Mouse (Mus musculus): ENCODE results near the gene Man2b1. TPM values are rescaled to one million over a fixed set of nuclear protein-coding genes. Genes with fewer than 3 reads are reported as not detected.

Gene Man2b1
- polyA plus RNA-seq (2014; fragmentation: Nextera tagmentation; extraction: Ambion mirVana) = 16.7 and 16.9 TPM in 2 replicates

DNA sequence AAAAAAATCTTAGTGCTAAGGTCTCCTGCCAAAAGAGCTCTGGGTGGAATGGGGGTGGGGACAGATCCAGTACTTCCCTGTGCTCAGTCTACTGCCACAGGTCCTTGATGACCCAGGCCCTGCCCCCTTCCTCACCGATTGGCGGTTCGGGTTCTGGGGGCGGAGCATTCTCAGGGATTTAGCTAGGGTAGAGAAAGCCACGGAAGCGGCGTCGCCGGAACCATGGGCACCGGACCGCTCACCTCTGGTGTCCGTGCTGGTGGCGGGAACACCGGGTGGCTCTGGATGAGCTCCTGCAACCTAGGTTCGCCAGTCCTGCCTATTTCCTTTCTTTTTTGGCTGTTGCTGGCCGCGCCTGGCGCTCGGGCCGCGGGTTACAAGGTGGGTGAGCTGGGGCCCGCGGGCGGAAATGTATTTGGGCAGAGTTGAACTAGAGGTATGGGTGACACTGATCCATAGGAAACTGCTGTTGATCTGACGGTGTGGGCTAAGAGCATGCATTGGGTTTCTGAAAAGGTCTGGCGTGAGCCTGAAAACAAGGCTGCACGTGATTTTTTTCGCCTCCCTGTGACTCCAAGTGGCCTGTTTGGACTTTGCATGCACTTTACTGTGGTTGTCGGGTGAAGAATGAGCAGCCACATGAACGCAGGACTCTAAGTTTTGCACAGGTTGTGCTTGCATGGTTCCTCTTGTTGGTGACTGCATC, at the start of gene Man2b1:
Gene Man2b1 (plus strand): TSS at position 163 of the 706 bp plus-strand sequence.
- H3K27me3 ChIP-seq (ENCODE audit: control insufficient read depth, insufficient read depth, low read length) = no peaks in the 10 kb centered on the region
- DNase-seq (ENCODE audit: low spot score) (peak; percentile 77), ATAC-seq (ENCODE audit: low FRiP score) (peak; percentile 73)
- H3K9me3 ChIP-seq (ENCODE audit: control insufficient read depth, low read length) = no peaks in the 10 kb centered on the region
- H3K27ac ChIP-seq (ENCODE audit: low read depth, low read length) = no peak within 1 kb of the TSS
- H3K4me2 ChIP-seq (replicated peaks; ENCODE audit: low read depth, low read length) = peak within 1 kb of the TSS; percentile 83
- H3K4me3 ChIP-seq (ENCODE audit: low read depth, low read length) = peak within 1 kb of the TSS; percentile 49
- WGBS = 2% methylated on average over 30 of the region's 30 CpGs
- H3K4me1 ChIP-seq (replicated peaks; ENCODE audit: control insufficient read depth, insufficient read depth, low read length) = peaks cover 3% of the 10 kb centered on the region; the same call in 1 of the 2 replicates
- no peaks in the 10 kb centered on the region for H3K36me3 ChIP-seq (ENCODE audit: control insufficient read depth, insufficient read depth, low read length)
- H3K9ac ChIP-seq (ENCODE audit: low read depth, low read length) = peak within 1 kb of the TSS; percentile 49

DNA sequence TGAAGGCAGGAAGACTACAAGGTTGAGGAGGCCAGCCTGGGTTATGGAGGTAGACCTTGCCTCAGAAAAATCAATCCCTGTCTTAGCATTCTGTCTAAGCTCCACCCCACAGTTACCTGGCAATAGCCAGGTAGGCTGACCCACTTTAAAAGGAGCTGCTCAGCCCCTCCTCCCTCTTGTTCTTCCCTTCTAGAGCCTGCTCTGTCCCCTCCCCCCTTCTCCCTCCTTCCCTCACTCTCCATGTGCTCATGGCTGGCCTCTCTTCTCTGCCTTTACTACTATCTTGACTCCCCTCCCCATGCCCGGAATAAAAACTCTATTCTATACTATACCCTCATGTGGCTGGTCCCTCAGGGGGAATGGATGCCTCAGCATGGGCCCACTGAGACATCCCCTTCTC, 49.2 kb upstream of the Man2b1 start:
- no peak overlapping the region for H3K4me3 ChIP-seq (ENCODE audit: low read depth, low read length)
- peaks cover 8% of the 10 kb centered on the region; the same call in 1 of the 2 replicates for H3K4me1 ChIP-seq (replicated peaks; ENCODE audit: control insufficient read depth, insufficient read depth, low read length)
- no peak for ATAC-seq (ENCODE audit: low FRiP score)
- no peaks in the 10 kb centered on the region for H3K27me3 ChIP-seq (ENCODE audit: control insufficient read depth, insufficient read depth, low read length)
- no peaks in the 10 kb centered on the region for H3K9me3 ChIP-seq (ENCODE audit: control insufficient read depth, low read length)
- 0 out of 2 replicates have a peak, but pooled peaks cover 5% of the 10 kb centered on the region for H3K36me3 ChIP-seq (ENCODE audit: control insufficient read depth, insufficient read depth, low read length)
- no peak overlapping the region for H3K4me2 ChIP-seq (replicated peaks; ENCODE audit: low read depth, low read length)
- H3K27ac ChIP-seq (ENCODE audit: low read depth, low read length) = no peak overlapping the region
- no peak for DNase-seq (ENCODE audit: low spot score)
- 60% methylated on average over 1 of the region's 1 CpGs for WGBS
- H3K9ac ChIP-seq (ENCODE audit: low read depth, low read length) = no peak overlapping the region

DNA sequence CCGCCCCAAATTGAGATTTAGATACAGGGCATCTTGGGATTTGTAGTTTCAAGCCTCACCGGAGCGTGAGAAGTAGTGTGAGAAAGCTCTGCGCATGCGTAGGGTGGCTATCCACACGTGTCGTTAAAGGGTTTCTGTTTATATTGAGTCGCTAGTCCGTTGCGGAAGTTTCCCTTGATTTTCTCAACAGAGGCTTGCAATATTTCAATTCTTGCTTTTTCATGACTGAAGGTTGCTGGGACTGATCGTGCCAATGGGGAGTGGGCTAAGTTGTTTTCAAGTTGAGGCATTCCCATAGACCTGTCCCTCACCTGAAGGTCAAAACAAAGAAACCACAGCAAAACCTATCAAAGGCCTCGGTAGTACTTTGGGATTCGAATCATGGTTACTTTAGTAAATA, 48.3 kb upstream of the Man2b1 start:
- Histone ChIP-seq H3K9ac (ENCODE audit: low read depth, low read length) (no peak overlapping the region), H3K27ac (ENCODE audit: low read depth, low read length) (no peak overlapping the region), H3K27me3 (ENCODE audit: control insufficient read depth, insufficient read depth, low read length) (no peaks in the 10 kb centered on the region), H3K4me1 (replicated peaks; ENCODE audit: control insufficient read depth, insufficient read depth, low read length) (peaks cover 6% of the 10 kb centered on the region; the same call in 1 of the 2 replicates), H3K4me2 (replicated peaks; ENCODE audit: low read depth, low read length) (peak overlapping the region; percentile 89), H3K36me3 (ENCODE audit: control insufficient read depth, insufficient read depth, low read length) (0 out of 2 replicates have a peak, but pooled peaks cover 2% of the 10 kb centered on the region), H3K4me3 (ENCODE audit: low read depth, low read length) (peak overlapping the region; percentile 79; the same call in 1 of the 2 replicates), H3K9me3 (ENCODE audit: control insufficient read depth, low read length) (no peaks in the 10 kb centered on the region)
- 4% methylated on average over 13 of the region's 13 CpGs for WGBS
- ATAC-seq (ENCODE audit: low FRiP score) = no peak
- peak; percentile 80 for DNase-seq (ENCODE audit: low spot score)

DNA sequence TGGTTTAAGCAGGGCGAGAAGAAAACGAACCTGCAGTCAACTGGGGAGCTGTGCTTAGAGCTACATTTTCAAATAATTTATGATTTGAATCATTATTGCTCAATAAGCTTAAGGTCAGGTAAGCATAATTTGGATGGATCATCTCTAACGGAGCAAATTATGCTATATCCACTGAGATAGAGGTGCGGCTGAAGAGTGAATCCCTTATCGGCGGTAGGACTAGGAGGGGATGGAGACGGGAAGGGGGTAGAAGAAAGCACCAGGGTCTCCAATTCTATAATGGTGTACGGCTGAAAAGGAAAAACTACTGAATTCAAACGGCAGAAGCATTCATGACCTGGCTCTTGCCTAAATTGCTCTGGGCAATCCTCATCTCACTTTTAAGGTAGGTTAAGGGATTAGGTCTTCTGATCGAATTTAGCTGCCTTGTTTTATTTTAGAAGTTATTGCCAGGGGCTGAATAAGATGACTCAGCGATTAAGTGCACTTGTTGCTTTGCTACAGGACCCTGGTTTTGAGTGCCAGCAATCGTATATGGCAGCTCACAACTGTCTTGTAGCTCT, 47.8 kb upstream of the Man2b1 start:
- Histone ChIP-seq H3K9me3 (ENCODE audit: control insufficient read depth, low read length) (no peaks in the 10 kb centered on the region), H3K9ac (ENCODE audit: low read depth, low read length) (peak overlapping the region; percentile 74), H3K27me3 (ENCODE audit: control insufficient read depth, insufficient read depth, low read length) (no peaks in the 10 kb centered on the region), H3K36me3 (ENCODE audit: control insufficient read depth, insufficient read depth, low read length) (0 out of 2 replicates have a peak, but pooled peaks cover 2% of the 10 kb centered on the region), H3K4me3 (ENCODE audit: low read depth, low read length) (peak overlapping the region; percentile 79), H3K4me1 (replicated peaks; ENCODE audit: control insufficient read depth, insufficient read depth, low read length) (peaks cover 6% of the 10 kb centered on the region; the same call in 1 of the 2 replicates), H3K27ac (ENCODE audit: low read depth, low read length) (no peak overlapping the region), H3K4me2 (replicated peaks; ENCODE audit: low read depth, low read length) (peak overlapping the region; percentile 89)
- ATAC-seq (ENCODE audit: low FRiP score) (no peak), DNase-seq (ENCODE audit: low spot score) (no peak)
- WGBS = 8% methylated on average over 12 of the region's 12 CpGs

DNA sequence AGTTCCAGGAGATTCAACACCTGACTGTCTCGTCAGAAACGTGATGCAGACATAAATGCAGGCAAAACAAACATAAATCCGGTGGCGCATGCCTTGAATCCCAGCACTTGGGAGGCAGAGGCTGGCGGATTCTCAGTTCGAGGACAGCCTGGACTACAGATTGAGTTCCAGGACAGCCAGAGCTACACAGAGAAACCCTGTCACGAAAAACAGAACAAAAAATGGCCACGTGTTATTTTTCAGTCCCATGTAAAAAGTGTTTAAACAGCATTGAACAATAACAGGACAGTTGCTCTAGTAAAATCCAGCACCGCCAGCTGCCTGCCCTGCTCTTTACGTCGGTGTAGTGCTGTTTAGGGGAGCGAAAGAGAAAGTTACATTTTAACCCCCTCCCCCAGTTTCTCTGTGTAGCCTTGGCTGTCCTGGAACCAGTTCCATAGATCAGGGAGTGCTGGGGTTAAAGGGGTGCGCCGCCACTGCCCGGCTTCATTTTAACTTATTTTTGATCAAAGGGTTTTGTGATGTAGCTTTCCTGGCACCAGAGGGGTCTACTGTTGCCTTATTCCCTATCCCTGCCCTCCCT, 47.3 kb upstream of the Man2b1 start:
- ATAC-seq (ENCODE audit: low FRiP score) (peak; percentile 4), DNase-seq (ENCODE audit: low spot score) (peak; percentile 36)
- H3K36me3 ChIP-seq (ENCODE audit: control insufficient read depth, insufficient read depth, low read length) = no peaks in the 10 kb centered on the region
- H3K9ac ChIP-seq (ENCODE audit: low read depth, low read length) = peak overlapping the region; percentile 74
- peaks cover 6% of the 10 kb centered on the region; the same call in 1 of the 2 replicates for H3K4me1 ChIP-seq (replicated peaks; ENCODE audit: control insufficient read depth, insufficient read depth, low read length)
- 2% methylated on average over 15 of the region's 15 CpGs for WGBS
- H3K4me3 ChIP-seq (ENCODE audit: low read depth, low read length) = peak overlapping the region; percentile 79
- no peaks in the 10 kb centered on the region for H3K9me3 ChIP-seq (ENCODE audit: control insufficient read depth, low read length)
- peak overlapping the region; percentile 88 for H3K27ac ChIP-seq (ENCODE audit: low read depth, low read length)
- H3K4me2 ChIP-seq (replicated peaks; ENCODE audit: low read depth, low read length) = peak overlapping the region; percentile 89
- H3K27me3 ChIP-seq (ENCODE audit: control insufficient read depth, insufficient read depth, low read length) = no peaks in the 10 kb centered on the region

DNA sequence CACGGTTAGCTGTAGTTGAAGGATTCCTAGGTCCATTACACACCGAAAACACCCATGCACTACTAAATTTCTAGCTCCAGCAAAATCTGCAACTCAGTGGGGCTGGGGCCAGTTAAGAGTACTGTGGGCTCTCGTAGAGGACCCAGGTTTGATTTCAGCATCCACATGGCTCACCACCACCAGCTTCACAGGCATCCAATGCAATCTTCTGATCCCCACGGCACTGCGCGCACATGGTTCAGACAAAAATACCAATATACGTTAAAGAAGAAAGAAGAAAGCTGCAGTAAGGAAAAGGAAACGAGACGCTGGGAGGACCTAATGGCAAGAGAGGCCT, 46.7 kb upstream of the Man2b1 start:
- no peaks in the 10 kb centered on the region for H3K36me3 ChIP-seq (ENCODE audit: control insufficient read depth, insufficient read depth, low read length)
- H3K4me2 ChIP-seq (replicated peaks; ENCODE audit: low read depth, low read length) = peak overlapping the region; percentile 89
- peak overlapping the region; percentile 79 for H3K4me3 ChIP-seq (ENCODE audit: low read depth, low read length)
- no peaks in the 10 kb centered on the region for H3K27me3 ChIP-seq (ENCODE audit: control insufficient read depth, insufficient read depth, low read length)
- WGBS = under 1% methylated on average over 9 of the region's 9 CpGs
- ATAC-seq (ENCODE audit: low FRiP score) (peak; percentile 53), DNase-seq (ENCODE audit: low spot score) (no peak)
- peaks cover 6% of the 10 kb centered on the region; the same call in 1 of the 2 replicates for H3K4me1 ChIP-seq (replicated peaks; ENCODE audit: control insufficient read depth, insufficient read depth, low read length)
- H3K9me3 ChIP-seq (ENCODE audit: control insufficient read depth, low read length) = no peaks in the 10 kb centered on the region
- peak overlapping the region; percentile 74 for H3K9ac ChIP-seq (ENCODE audit: low read depth, low read length)
- H3K27ac ChIP-seq (ENCODE audit: low read depth, low read length) = peak overlapping the region; percentile 88

DNA sequence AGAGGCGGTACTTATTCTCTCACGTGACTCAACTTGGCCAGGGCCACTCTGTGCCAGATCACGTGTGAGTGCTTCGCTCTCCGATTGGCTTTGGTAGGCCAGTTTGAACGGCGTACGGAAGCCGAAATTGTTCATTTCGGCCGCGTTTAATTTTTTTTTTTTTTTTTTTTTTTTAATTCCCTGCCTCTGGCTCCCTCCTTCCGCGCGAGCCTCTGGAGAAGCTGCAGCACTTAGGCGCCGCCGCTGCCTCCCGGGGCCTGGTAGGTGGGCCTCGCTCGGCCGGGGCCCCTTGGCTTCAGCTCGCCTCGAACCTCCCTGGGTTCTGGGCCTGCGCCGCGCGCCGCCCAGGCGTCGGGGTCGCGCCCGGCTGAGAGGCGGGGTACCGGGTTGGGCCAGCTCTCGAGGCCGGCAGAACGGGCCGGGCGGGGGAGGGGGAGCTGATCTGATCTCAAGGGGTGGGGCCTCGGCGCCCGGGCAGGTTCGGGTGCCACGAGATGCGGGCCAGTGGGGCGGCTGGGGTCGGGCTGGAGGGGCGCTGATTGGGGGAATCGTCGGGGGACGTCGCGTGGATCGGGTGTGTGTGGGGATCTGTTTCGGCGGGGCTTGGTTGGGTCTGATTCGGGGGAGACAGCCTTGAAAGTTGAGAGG, 46.2 kb upstream of the Man2b1 start, which contains the start of gene Tnpo2:
Gene Tnpo2 (plus strand): TSS at position 198 of the 648 bp plus-strand sequence.
- WGBS = under 1% methylated on average over 47 of the region's 59 CpGs
- DNase-seq (ENCODE audit: low spot score) (peak; percentile 89), ATAC-seq (ENCODE audit: low FRiP score) (peak; percentile 92)
- Histone ChIP-seq H3K4me3 (ENCODE audit: low read depth, low read length) (peak within 1 kb of the TSS; percentile 79), H3K27me3 (ENCODE audit: control insufficient read depth, insufficient read depth, low read length) (no peaks in the 10 kb centered on the region), H3K4me2 (replicated peaks; ENCODE audit: low read depth, low read length) (peak within 1 kb of the TSS; percentile 92), H3K9ac (ENCODE audit: low read depth, low read length) (peak within 1 kb of the TSS; percentile 89), H3K9me3 (ENCODE audit: control insufficient read depth, low read length) (no peaks in the 10 kb centered on the region), H3K36me3 (ENCODE audit: control insufficient read depth, insufficient read depth, low read length) (no peaks in the 10 kb centered on the region), H3K4me1 (replicated peaks; ENCODE audit: control insufficient read depth, insufficient read depth, low read length) (peaks cover 6% of the 10 kb centered on the region; the same call in 1 of the 2 replicates), H3K27ac (ENCODE audit: low read depth, low read length) (peak within 1 kb of the TSS; percentile 88)

DNA sequence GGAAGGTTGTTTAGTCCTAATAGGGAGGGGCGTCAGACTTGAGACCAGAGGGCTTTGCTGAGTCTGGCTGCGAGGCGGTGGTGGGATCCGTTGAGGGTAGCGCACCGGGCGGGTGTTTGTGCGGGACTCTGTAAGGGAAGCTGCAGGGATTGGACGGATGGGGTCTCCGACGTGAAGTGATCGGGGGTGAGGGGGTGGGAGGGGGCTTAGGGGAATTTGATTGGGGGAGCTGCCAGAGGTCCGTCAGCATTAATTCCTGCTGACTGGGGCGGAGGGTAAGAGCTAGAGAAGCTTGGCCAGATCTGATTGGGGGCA, 45.7 kb upstream of the Man2b1 start:
- WGBS = 0% methylated on average over 10 of the region's 14 CpGs
- H3K4me3 ChIP-seq (ENCODE audit: low read depth, low read length) = peak overlapping the region; percentile 79
- no peaks in the 10 kb centered on the region for H3K9me3 ChIP-seq (ENCODE audit: control insufficient read depth, low read length)
- H3K27me3 ChIP-seq (ENCODE audit: control insufficient read depth, insufficient read depth, low read length) = no peaks in the 10 kb centered on the region
- H3K27ac ChIP-seq (ENCODE audit: low read depth, low read length) = peak overlapping the region; percentile 88
- H3K4me1 ChIP-seq (replicated peaks; ENCODE audit: control insufficient read depth, insufficient read depth, low read length) = peaks cover 6% of the 10 kb centered on the region; the same call in 1 of the 2 replicates
- peak overlapping the region; percentile 89 for H3K9ac ChIP-seq (ENCODE audit: low read depth, low read length)
- ATAC-seq (ENCODE audit: low FRiP score) = peak; percentile 76
- no peaks in the 10 kb centered on the region for H3K36me3 ChIP-seq (ENCODE audit: control insufficient read depth, insufficient read depth, low read length)
- peak overlapping the region; percentile 92 for H3K4me2 ChIP-seq (replicated peaks; ENCODE audit: low read depth, low read length)
- DNase-seq (ENCODE audit: low spot score) = peak; percentile 71
